Mouse (Mus musculus) CH12.LX (cell line): ENCODE measurements at regions not wholly inside any gene's neighbourhood (a gene's known extent, or its start where the extent isn't known, plus 50 kb on each side); places are given as distances from the start of the nearest gene placed in this dataset.

ENCODE experiments used
- DNase-seq: peaks from one replicate; pipeline ENCODE4 v3.0.0-alpha.2; 2013; ENCODE audit errors: extremely low read depth
- H3K27ac ChIP-seq: 2 replicates; pipeline ENCODE4 v1.5.1; 2012; ENCODE audit warnings: low read depth, mild to moderate bottlenecking, control low read depth, moderate library complexity; ENCODE audit not compliant: insufficient read depth
- H3K27me3 ChIP-seq: replicated peaks from 2 replicates; pipeline ENCODE3; 2012; ENCODE audit warnings: inconsistent platforms
- H3K36me3 ChIP-seq, 2 experiments: replicated peaks in 1 of 2; 2 replicates each; pipeline versions ENCODE3 to v1.6.1; 2012; ENCODE audit warnings: inconsistent platforms in 1 of 2, low read length in 1 of 2, mild to moderate bottlenecking in 1 of 2, mixed read lengths in 1 of 2, moderate library complexity in 1 of 2; ENCODE audit not compliant: control insufficient read depth in 1 of 2, insufficient read depth in 1 of 2
- H3K4me1 ChIP-seq, 2 experiments: 2 replicates each; pipeline ENCODE4 v1.6.1; 2012; ENCODE audit warnings: inconsistent platforms in 1 of 2, moderate library complexity in 1 of 2; ENCODE audit not compliant: insufficient read depth in 2 of 2, control insufficient read depth in 1 of 2
- H3K4me2 ChIP-seq: 2 replicates; pipeline ENCODE4 v1.6.1; 2012; ENCODE audit warnings: low read depth, mild to moderate bottlenecking, control low read depth; ENCODE audit not compliant: poor library complexity, insufficient read depth, severe bottlenecking
- H3K4me3 ChIP-seq, 3 experiments: fragments of 150-350 bp in 1 of 3; sonication (generic) in 1 of 3; replicated peaks in 1 of 3; 2 replicates each; pipeline versions ENCODE3 to v1.5.1; 2011 to 2012; ENCODE audit warnings: low read depth in 2 of 3, low read length in 2 of 3, mild to moderate bottlenecking in 2 of 3, moderate library complexity in 2 of 3, control low read depth in 1 of 3, improper control_type of control experiment in 1 of 3, inconsistent platforms in 1 of 3, mixed read lengths in 1 of 3; ENCODE audit not compliant: poor library complexity in 1 of 3
- H3K79me2 ChIP-seq: replicated peaks from 2 replicates; pipeline ENCODE4 v1.6.1; 2012; ENCODE audit warnings: mild to moderate bottlenecking, moderate library complexity; ENCODE audit not compliant: control insufficient read depth, poor library complexity, insufficient read depth, severe bottlenecking; ENCODE audit errors: extremely low read depth
- H3K9ac ChIP-seq: 2 replicates; pipeline ENCODE4 v1.6.1; 2012; ENCODE audit warnings: low read depth, mild to moderate bottlenecking, control low read depth, moderate library complexity; ENCODE audit not compliant: insufficient read depth
- H3K9me3 ChIP-seq: replicated peaks from 2 replicates; pipeline ENCODE3; 2012; ENCODE audit warnings: low read length, inconsistent platforms, mixed read lengths
- CHD1 ChIP-seq: IDR thresholded peaks from 2 replicates; pipeline ENCODE4 v1.6.1; 2012; ENCODE audit warnings: low read depth, low read length, improper control_type of control experiment, inconsistent platforms
- CHD2 ChIP-seq: IDR thresholded peaks from 2 replicates; pipeline ENCODE4 v1.6.1; 2011; ENCODE audit warnings: low read length, improper control_type of control experiment
- CTCF ChIP-seq, 2 experiments: IDR thresholded peaks in 1 of 2; conservative IDR thresholded peaks in 1 of 2; 2 replicates each; pipeline ENCODE4 v1.5.1; 2011 to 2012; ENCODE audit warnings: low read depth in 2 of 2, low read length in 2 of 2, improper control_type of control experiment in 1 of 2, inconsistent platforms in 1 of 2, mild to moderate bottlenecking in 1 of 2, moderate library complexity in 1 of 2
- E2F4 ChIP-seq: IDR thresholded peaks from 2 replicates; pipeline ENCODE4 v1.6.1; 2011; ENCODE audit warnings: low read depth, low read length, improper control_type of control experiment; ENCODE audit not compliant: insufficient replicate concordance
- ELF1 ChIP-seq: IDR thresholded peaks from 2 replicates; pipeline ENCODE4 v1.6.1; 2014; ENCODE audit warnings: low read depth, mild to moderate bottlenecking, inconsistent platforms, low read length, improper control_type of control experiment
- EP300 ChIP-seq: IDR thresholded peaks from 2 replicates; pipeline ENCODE4 v1.6.1; 2011; ENCODE audit warnings: low read length, improper control_type of control experiment
- GABPA ChIP-seq: IDR thresholded peaks from 2 replicates; pipeline ENCODE4 v1.6.1; 2012; ENCODE audit warnings: low read depth, low read length, improper control_type of control experiment, inconsistent platforms; ENCODE audit not compliant: insufficient replicate concordance
- IRF4 ChIP-seq: IDR thresholded peaks from 2 replicates; pipeline ENCODE4 v1.6.1; 2014; ENCODE audit warnings: low read depth, mild to moderate bottlenecking, inconsistent platforms, low read length, improper control_type of control experiment
- MAFK ChIP-seq: IDR thresholded peaks from 2 replicates; pipeline ENCODE4 v1.6.1; 2011; ENCODE audit warnings: low read length, improper control_type of control experiment; ENCODE audit not compliant: insufficient replicate concordance
- MAX ChIP-seq: IDR thresholded peaks from 2 replicates; pipeline ENCODE4 v1.6.1; 2011; ENCODE audit warnings: low read length, improper control_type of control experiment
- MAZ ChIP-seq: IDR thresholded peaks from 2 replicates; pipeline ENCODE4 v1.6.1; 2012; ENCODE audit warnings: low read depth, mild to moderate bottlenecking, inconsistent platforms, low read length, improper control_type of control experiment, moderate library complexity
- MEF2A ChIP-seq: IDR thresholded peaks from 2 replicates; pipeline ENCODE4 v1.6.1; 2014; ENCODE audit warnings: low read depth, mild to moderate bottlenecking, inconsistent platforms, low read length, improper control_type of control experiment, borderline replicate concordance
- MYC ChIP-seq: IDR thresholded peaks from 2 replicates; pipeline ENCODE4 v1.6.1; 2011; ENCODE audit warnings: low read depth, mild to moderate bottlenecking, improper control_type of control experiment, low read length
- PAX5 ChIP-seq: IDR thresholded peaks from 2 replicates; pipeline ENCODE4 v1.6.1; 2012; ENCODE audit warnings: low read length, inconsistent platforms, mixed read lengths
- RAD21 ChIP-seq: IDR thresholded peaks from 2 replicates; pipeline ENCODE4 v1.6.1; 2011; ENCODE audit warnings: low read depth, mild to moderate bottlenecking, low read length, improper control_type of control experiment, moderate library complexity
- RCOR1 ChIP-seq: conservative IDR thresholded peaks from 2 replicates; pipeline ENCODE4 v1.6.1; 2012; ENCODE audit warnings: low read depth, mild to moderate bottlenecking, inconsistent platforms, low read length, improper control_type of control experiment
- SIN3A ChIP-seq: IDR thresholded peaks from 2 replicates; pipeline ENCODE4 v1.6.1; 2012; ENCODE audit warnings: low read length, improper control_type of control experiment, inconsistent platforms
- SMC3 ChIP-seq: IDR thresholded peaks from 2 replicates; pipeline ENCODE4 v1.6.1; 2011; ENCODE audit warnings: low read depth, low read length, improper control_type of control experiment
- TCF12 ChIP-seq: IDR thresholded peaks from 2 replicates; pipeline ENCODE4 v1.6.1; 2014; ENCODE audit warnings: low read depth, mild to moderate bottlenecking, inconsistent platforms, low read length, improper control_type of control experiment
- USF1 ChIP-seq: IDR thresholded peaks from 2 replicates; pipeline ENCODE4 v1.6.1; 2014; ENCODE audit warnings: low read depth, mild to moderate bottlenecking, inconsistent platforms, low read length, improper control_type of control experiment
- ZC3H11A ChIP-seq: IDR thresholded peaks from 2 replicates; pipeline ENCODE4 v1.6.1; 2012; ENCODE audit warnings: low read depth, mild to moderate bottlenecking, inconsistent platforms, low read length, improper control_type of control experiment
- ZKSCAN1 ChIP-seq: IDR thresholded peaks from 2 replicates; pipeline ENCODE4 v1.6.1; 2012; ENCODE audit warnings: low read depth, inconsistent platforms, low read length, improper control_type of control experiment, borderline replicate concordance
- ZMIZ1 ChIP-seq: IDR thresholded peaks from 2 replicates; pipeline ENCODE4 v1.6.1; 2012; ENCODE audit warnings: low read depth, mild to moderate bottlenecking, inconsistent platforms, low read length, improper control_type of control experiment
- ZNF384 ChIP-seq: IDR thresholded peaks from 2 replicates; pipeline ENCODE4 v1.6.1; 2012; ENCODE audit warnings: low read depth, low read length, improper control_type of control experiment, inconsistent platforms
- dilution Hi-C: fragments of 300-500 bp; cut with MboI; formaldehyde crosslinking; loops from 2 replicates; pipeline ENCODE4 v1.14.3; 2020; ENCODE audit warnings: low sequenced_read_pairs; ENCODE audit not compliant: extremely low pct_unique_long_range_greater_than_20kb, extremely low pct_ligation_motif_present
- in situ Hi-C: fragments of 300-500 bp; cut with MboI; formaldehyde crosslinking; loops from 3 replicates; pipeline ENCODE4 v1.14.3; 2019; ENCODE audit warnings: low sequenced_read_pairs, low pct_ligation_motif_present, low pct_unique_long_range_greater_than_20kb, mixed read lengths

DNA sequence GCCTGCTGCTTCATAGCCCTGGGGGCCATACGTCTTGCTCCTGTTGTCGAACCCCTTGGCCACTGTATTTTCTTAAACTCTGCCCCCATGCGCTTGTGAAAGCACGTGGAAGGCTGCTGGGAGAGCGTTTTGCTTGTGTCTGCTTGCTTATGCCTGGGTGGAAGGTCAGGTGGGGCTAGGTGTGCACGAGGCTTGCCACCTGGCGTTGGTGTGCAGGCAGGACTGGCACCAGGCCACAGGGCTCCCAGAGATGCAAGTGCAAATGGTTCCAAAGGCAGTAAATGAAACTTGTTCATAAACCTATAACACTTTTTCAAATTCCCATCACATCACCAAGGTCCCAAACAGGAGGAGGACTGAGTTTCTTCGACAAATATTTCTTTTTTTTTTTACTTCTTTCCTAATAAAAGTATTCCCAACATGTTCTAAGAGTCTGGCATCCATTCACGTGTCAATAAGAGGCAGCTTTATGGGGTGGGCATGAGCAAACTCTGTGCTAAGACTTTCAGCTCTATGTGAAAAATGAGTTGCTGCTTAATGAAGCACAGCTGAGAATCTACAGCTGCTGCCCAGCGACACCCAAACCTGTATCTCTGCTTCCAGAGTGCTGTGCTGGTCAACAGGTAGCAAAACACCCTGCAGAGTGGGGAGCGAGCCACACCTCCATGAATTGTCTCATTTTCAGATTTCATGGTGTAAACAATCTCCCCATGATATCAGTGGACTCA, 116.0 kb upstream of the Gmds start:
- no peaks in the 10 kb centered on the region for H3K36me3 ChIP-seq
- dilution Hi-C loops (no loop called here), in situ Hi-C loops (no loop called here)
- no peaks in the 10 kb centered on the region for H3K27me3 ChIP-seq
- TF ChIP-seq MAX (no peak), SMC3 (no peak), ZMIZ1 (no peak), ZNF384 (no peak), USF1 (no peak), EP300 (no peak)
- H3K9ac ChIP-seq: no peak overlapping the region
- no peak for DNase-seq
- H3K4me1 ChIP-seq: peaks cover 0 to 7% of the 10 kb centered on the region in 2 experiments; a peak in 2 of 4 replicates
- no peak overlapping the region for H3K4me3 ChIP-seq
- H3K27ac ChIP-seq: no peak overlapping the region
- no peaks in the 10 kb centered on the region for H3K79me2 ChIP-seq
- H3K4me2 ChIP-seq: no peak overlapping the region
- H3K9me3 ChIP-seq: no peaks in the 10 kb centered on the region

DNA sequence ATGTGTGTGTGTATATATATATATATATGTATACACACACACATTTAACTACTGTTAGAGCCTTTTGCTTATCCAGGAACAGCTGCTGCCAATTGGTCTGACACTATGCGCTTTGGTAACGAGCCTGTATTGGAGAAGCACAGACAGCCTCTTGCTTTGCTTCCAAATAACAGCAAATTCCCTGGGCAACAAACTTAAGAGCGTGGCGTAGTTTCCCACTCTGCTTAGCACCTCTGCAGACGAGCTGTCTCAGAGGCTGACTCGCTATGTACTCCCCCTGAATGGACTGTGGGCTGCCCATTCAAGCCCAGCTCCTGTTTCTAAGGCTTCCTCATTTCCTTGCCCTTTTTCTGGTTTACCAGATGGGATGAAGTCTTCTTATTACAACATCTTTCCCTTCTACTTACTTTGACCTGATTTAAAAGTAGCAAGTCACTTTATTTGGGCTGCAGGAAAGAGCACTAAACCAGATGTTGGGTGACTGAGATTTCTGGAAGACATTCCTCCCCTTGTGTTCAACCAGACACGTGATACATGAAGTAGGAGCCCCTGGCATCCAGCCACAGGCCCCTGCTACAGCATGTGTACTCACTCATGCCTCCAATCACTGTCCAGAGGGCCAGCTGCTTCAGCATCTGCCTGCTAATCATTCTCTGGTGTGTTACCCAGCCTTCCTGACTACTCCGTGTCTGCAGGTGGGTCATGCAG, 111.3 kb upstream of the Gmds start:
- Histone ChIP-seq H3K79me2 (no peaks in the 10 kb centered on the region), H3K9ac (no peak overlapping the region), H3K4me1 (peaks cover 0 to 7% of the 10 kb centered on the region in 2 experiments; a peak in 2 of 4 replicates), H3K36me3 (no peaks in the 10 kb centered on the region), H3K27ac (no peak overlapping the region), H3K4me2 (no peak overlapping the region), H3K9me3 (no peaks in the 10 kb centered on the region), H3K4me3 (no peak overlapping the region), H3K27me3 (no peaks in the 10 kb centered on the region)
- DNase-seq: no peak
- in situ Hi-C loops (no loop called here), dilution Hi-C loops (no loop called here)
- TF ChIP-seq IRF4 (no peak), E2F4 (no peak), CTCF (conservative IDR thresholded peaks at IDR 0.05 in 1 of 2, IDR thresholded peaks at IDR 0.05 in 1 of 2; ENCODE audit: low read depth in 2 of 2, low read length in 2 of 2) (no peak), RCOR1 (no peak)

DNA sequence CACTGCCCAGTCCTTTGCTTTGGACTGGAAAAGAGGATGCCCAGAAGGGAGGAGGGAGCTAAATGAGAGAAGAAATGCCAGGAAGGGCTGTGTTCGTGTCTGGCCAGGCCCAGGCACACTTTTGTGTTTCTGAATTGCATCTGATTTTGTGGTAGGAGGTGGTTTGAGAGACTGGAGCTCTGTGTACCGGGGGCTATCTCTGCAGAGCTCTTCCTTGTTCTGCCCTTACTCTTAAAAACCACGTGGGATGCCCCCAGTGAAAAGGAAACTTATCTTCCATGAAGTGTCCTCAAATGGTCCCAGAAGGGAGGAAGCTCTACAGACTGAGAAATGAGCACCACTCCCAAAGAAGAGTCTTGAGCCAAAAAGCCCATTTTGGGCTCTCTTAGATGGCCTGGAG, 106.0 kb upstream of the Gmds start:
- no peak for TF ChIP-seq TCF12
- no peak for TF ChIP-seq ZMIZ1
- TF ChIP-seq RAD21: no peak
- TF ChIP-seq ZKSCAN1: no peak
- no peak for TF ChIP-seq MAZ
- TF ChIP-seq CHD2: no peak
- no peak for TF ChIP-seq RCOR1
- no peak for TF ChIP-seq PAX5
- no peak for TF ChIP-seq SIN3A
- TF ChIP-seq MAX: no peak
- no peak for TF ChIP-seq ELF1
- no peak for TF ChIP-seq MEF2A
- no peak for TF ChIP-seq MAFK
- TF ChIP-seq ZNF384: no peak
- no peak for TF ChIP-seq MYC
- TF ChIP-seq USF1: no peak
- no peak for TF ChIP-seq GABPA
- no peak for TF ChIP-seq IRF4
- no peak for TF ChIP-seq CHD1
- no peak for TF ChIP-seq ZC3H11A
- H3K9me3 ChIP-seq: no peaks in the 10 kb centered on the region
- dilution Hi-C loops: no loop called here

More for the DNA sequence above, 106.0 kb upstream of the Gmds start:
- no peaks in the 10 kb centered on the region for H3K27me3 ChIP-seq
- in situ Hi-C loops: no loop called here
- no peak overlapping the region for H3K27ac ChIP-seq
- no peaks in the 10 kb centered on the region for H3K36me3 ChIP-seq
- DNase-seq: no peak
- H3K4me1 ChIP-seq: peaks cover 0 to 22% of the 10 kb centered on the region in 2 experiments; a peak in 2 of 4 replicates
- H3K79me2 ChIP-seq: no peaks in the 10 kb centered on the region
- H3K9ac ChIP-seq: no peak overlapping the region
- no peak overlapping the region for H3K4me2 ChIP-seq
- H3K4me3 ChIP-seq: no peak overlapping the region
